Mouse (Mus musculus) heart, postnatal 0 days (tissue): ENCODE measurements around the gene Gdf2. TPM values are rescaled to one million over a fixed set of nuclear protein-coding genes. Genes with fewer than 3 reads are reported as not detected.

ENCODE experiments used
- ATAC-seq: fragments of 200-750 bp; cut with Nextera tagmentation; 2 replicates; pipeline ENCODE4 v1.8.0; 2017; ENCODE audit warnings: low read depth, moderate number of reproducible peaks, moderate library complexity; ENCODE audit not compliant: insufficient read depth
- DNase-seq: peaks from one replicate; pipeline ENCODE4 v3.0.0-alpha.2; 2016; ENCODE audit warnings: low spot score
- H3K27ac ChIP-seq: fragments of 300-500 bp; sonication (generic); 2 replicates; pipeline ENCODE4 v1.5.1; 2014; ENCODE audit warnings: low read depth, mild to moderate bottlenecking
- H3K27me3 ChIP-seq: fragments of 300-500 bp; sonication (generic); 2 replicates; pipeline ENCODE4 v1.6.1; 2014; ENCODE audit warnings: low read length, mixed read lengths; ENCODE audit not compliant: control insufficient read depth, insufficient read depth
- H3K36me3 ChIP-seq: fragments of 300-500 bp; sonication (generic); replicated peaks from 2 replicates; pipeline ENCODE4 v1.6.1; 2014; ENCODE audit warnings: low read length, mixed read lengths; ENCODE audit not compliant: control insufficient read depth, insufficient read depth
- H3K4me1 ChIP-seq: fragments of 300-500 bp; sonication (generic); 2 replicates; pipeline ENCODE4 v1.6.1; 2014; ENCODE audit warnings: antibody characterized with exemption; ENCODE audit not compliant: control insufficient read depth, insufficient read depth
- H3K4me2 ChIP-seq: fragments of 300-500 bp; sonication (generic); 2 replicates; pipeline ENCODE4 v1.6.1; 2014; ENCODE audit warnings: low read depth, mild to moderate bottlenecking, low read length, moderate library complexity
- H3K4me3 ChIP-seq: fragments of 300-500 bp; sonication (generic); 2 replicates; pipeline ENCODE4 v1.5.1; 2014; ENCODE audit warnings: low read depth, low read length
- H3K9ac ChIP-seq: fragments of 300-500 bp; sonication (generic); replicated peaks from 2 replicates; pipeline ENCODE4 v1.6.1; 2014; ENCODE audit warnings: low read depth, low read length, mixed read lengths
- H3K9me3 ChIP-seq: fragments of 300-500 bp; sonication (generic); replicated peaks from 2 replicates; pipeline ENCODE4 v1.6.1; 2016; ENCODE audit warnings: low read length; ENCODE audit not compliant: control insufficient read depth
- CTCF ChIP-seq: IDR thresholded peaks from 2 replicates; pipeline ENCODE4 v1.5.1; 2016; ENCODE audit warnings: antibody characterized with exemption, control low read depth, low read depth
- EP300 ChIP-seq: IDR thresholded peaks from 2 replicates; pipeline ENCODE4 v1.6.1; 2016; ENCODE audit warnings: antibody characterized with exemption, low read depth
- WGBS: fragments of 180-500 bp; shearing (Covaris S2); extraction: QIAGEN DNeasy Blood & Tissue Kit; methylation state at CpG from one replicate; pipeline ENCODE4 v1.1.7; 2014; 5-methylcytosine and 5-hydroxymethylcytosine counted together
- polyA plus RNA-seq: library from polyadenylated mRNA; unstranded; fragments of >200 nt; fragmentation: Nextera tagmentation; extraction: Ambion mirVana; gene quantifications from 2 replicates; pipeline ENCODE4 v1.2.1, GENCODE M21; 2015
- total RNA-seq: library from RNA; depleted of rRNA; stranded (reverse); fragments of >200 nt; gene quantifications from 2 replicates; pipeline ENCODE4 v1.2.3, GENCODE M21; 2014; ENCODE audit warnings: low replicate concordance; rRNA removed

The Gdf2 gene
- total and polyA plus RNA-seq, 2 experiments from 2014 or later: 0.27 to 3.0 TPM

GRCm38 (mm10) chr14:33978604-33979059 lies 37.8 kb downstream of the Gdf2 start, which contains the start of gene Zfp488:
TSS of gene Zfp488 (minus strand) at chr14:33978764.
- H3K9ac ChIP-seq: no peak within 1 kb of the TSS
- DNase-seq: peak; percentile 9
- no peak within 1 kb of the TSS for H3K27ac ChIP-seq
- no peak for TF ChIP-seq CTCF
- TF ChIP-seq EP300: no peak
- H3K27me3 ChIP-seq: no peaks in the 10 kb centered on the region
- H3K4me1 ChIP-seq: no peaks in the 10 kb centered on the region
- H3K36me3 ChIP-seq: no peaks in the 10 kb centered on the region
- peak within 1 kb of the TSS; percentile 28 for H3K4me3 ChIP-seq
- ATAC-seq: no peak
- no peaks in the 10 kb centered on the region for H3K9me3 ChIP-seq
- 2% methylated on average over 25 of the region's 25 CpGs for WGBS
- peak within 1 kb of the TSS; percentile 55 for H3K4me2 ChIP-seq

GRCm38 (mm10) chr14:33989201-33989600 lies 48.4 kb downstream of the Gdf2 start:
- no peak for ATAC-seq
- no peaks in the 10 kb centered on the region for H3K36me3 ChIP-seq
- no peak overlapping the region for H3K4me3 ChIP-seq
- no peak for TF ChIP-seq EP300
- no peak for TF ChIP-seq CTCF
- WGBS: 49% methylated on average over 3 of the region's 3 CpGs
- no peak overlapping the region for H3K27ac ChIP-seq
- no peak for DNase-seq
- no peak overlapping the region for H3K9ac ChIP-seq
- no peaks in the 10 kb centered on the region for H3K4me1 ChIP-seq
- no peak overlapping the region for H3K4me2 ChIP-seq
- no peaks in the 10 kb centered on the region for H3K27me3 ChIP-seq
- no peaks in the 10 kb centered on the region for H3K9me3 ChIP-seq

- Histone ChIP-seq H3K9me3 (no peaks in the 10 kb centered on the region), H3K9ac (no peak overlapping the region), H3K27me3 (no peaks in the 10 kb centered on the region), H3K4me2 (no peak overlapping the region), H3K4me3 (no peak overlapping the region), H3K27ac (no peak overlapping the region), H3K4me1 (no peaks in the 10 kb centered on the region), H3K36me3 (no peaks in the 10 kb centered on the region)
- DNase-seq (no peak), ATAC-seq (no peak)
- 76% methylated on average over 4 of the region's 4 CpGs for WGBS
- TF ChIP-seq CTCF (no peak), EP300 (no peak)
Observed at GRCm38 (mm10) chr14:33991971-33992370, 51.1 kb downstream of the Gdf2 start.

- Histone ChIP-seq H3K27ac (no peak overlapping the region), H3K4me3 (no peak overlapping the region), H3K9me3 (no peaks in the 10 kb centered on the region), H3K4me1 (no peaks in the 10 kb centered on the region), H3K9ac (no peak overlapping the region), H3K4me2 (no peak overlapping the region), H3K27me3 (no peaks in the 10 kb centered on the region), H3K36me3 (no peaks in the 10 kb centered on the region)
- DNase-seq (no peak), ATAC-seq (no peak)
- WGBS: 87% methylated on average over 9 of the region's 9 CpGs
- TF ChIP-seq EP300: no peak
- no peak for TF ChIP-seq CTCF
Observed at GRCm38 (mm10) chr14:33993051-33993450, 52.2 kb downstream of the Gdf2 start.

GRCm38 (mm10) chr14:33993521-33994289 lies 52.9 kb downstream of the Gdf2 start:
- TF ChIP-seq EP300: no peak
- no peak for TF ChIP-seq CTCF
- H3K27me3 ChIP-seq: no peaks in the 10 kb centered on the region
- 74% methylated on average over 6 of the region's 6 CpGs for WGBS
- H3K4me1 ChIP-seq: no peaks in the 10 kb centered on the region
- H3K9ac ChIP-seq: no peak overlapping the region
- H3K4me2 ChIP-seq: no peak overlapping the region
- no peaks in the 10 kb centered on the region for H3K36me3 ChIP-seq
- H3K4me3 ChIP-seq: no peak overlapping the region
- no peak overlapping the region for H3K27ac ChIP-seq
- DNase-seq (no peak), ATAC-seq (0 out of 2 replicates have a peak, but pooled peaks have one; percentile 14)
- no peaks in the 10 kb centered on the region for H3K9me3 ChIP-seq

Other genes starting within 250 kb of the Gdf2 start
- 1.1 and 2.2 TPM in 2 replicates for gene Gdf10, start 17.5 kb upstream of the Gdf2 start, total RNA-seq
- 1.6 and 2.3 TPM in 2 replicates for gene Gdf10, start 17.5 kb upstream of the Gdf2 start, polyA plus RNA-seq
- gene Rbp3, start 13.0 kb downstream of the Gdf2 start, total RNA-seq: not detected in 2 replicates
- not detected in 2 replicates for gene Rbp3, start 13.0 kb downstream of the Gdf2 start, polyA plus RNA-seq
- gene Zfp488, start 37.7 kb downstream of the Gdf2 start, total RNA-seq: not detected in 2 replicates
- not detected in 2 replicates for gene Zfp488, start 37.7 kb downstream of the Gdf2 start, polyA plus RNA-seq
- not detected in 2 replicates for gene Gm30083, start 74.1 kb downstream of the Gdf2 start, total RNA-seq
- gene Gm30083, start 74.1 kb downstream of the Gdf2 start, polyA plus RNA-seq: not detected in 2 replicates
- gene Gm5460, start 75.7 kb downstream of the Gdf2 start, total RNA-seq: not detected in 2 replicates
- 0.04 and 0.05 TPM in 2 replicates for gene Gm5460, start 75.7 kb downstream of the Gdf2 start, polyA plus RNA-seq
- not detected in 2 replicates for gene Antxrl, start 111.7 kb downstream of the Gdf2 start, total RNA-seq
- not detected in 2 replicates for gene Antxrl, start 111.7 kb downstream of the Gdf2 start, polyA plus RNA-seq
- gene Anxa8, start 144.9 kb downstream of the Gdf2 start, total RNA-seq: 4.8 and 5.5 TPM in 2 replicates
- 1.7 and 2.3 TPM in 2 replicates for gene Anxa8, start 144.9 kb downstream of the Gdf2 start, polyA plus RNA-seq
- gene A630023A22Rik, start 161.7 kb downstream of the Gdf2 start, total RNA-seq: not detected in 2 replicates
- gene A630023A22Rik, start 161.7 kb downstream of the Gdf2 start, polyA plus RNA-seq: not detected in 2 replicates
- not detected in 2 replicates for gene Npy4r, start 211.4 kb downstream of the Gdf2 start, total RNA-seq
- gene Npy4r, start 211.4 kb downstream of the Gdf2 start, polyA plus RNA-seq: 0.04 and 0.08 TPM in 2 replicates